Mouse (Mus musculus) hindbrain, embryonic 13.5 days (tissue): ENCODE measurements around the gene Gpr173. TPM values are rescaled to one million over a fixed set of nuclear protein-coding genes. Genes with fewer than 3 reads are reported as not detected.

ENCODE experiments used
- polyA plus RNA-seq: library from polyadenylated mRNA; unstranded; fragments of >200 nt; fragmentation: Nextera tagmentation; extraction: Ambion mirVana; gene quantifications from 2 replicates; pipeline ENCODE4 v1.2.1, GENCODE M21; 2015

Gene Gpr173
- polyA plus RNA-seq, 1 experiment from 2014 or later, result 10.1 TPM

Other genes with a start within 250 kb of the Gpr173 start
- 4.4 and 5.6 TPM in 2 replicates for gene Iqsec2, start 224.4 kb downstream of the Gpr173 start, polyA plus RNA-seq
- 35.2 and 36.0 TPM in 2 replicates for gene Kdm5c, start 135.7 kb downstream of the Gpr173 start, polyA plus RNA-seq
- 26.5 and 26.6 TPM in 2 replicates for gene Kantr, start 41.2 kb downstream of the Gpr173 start, polyA plus RNA-seq
- gene Tspyl2, start 26.3 kb downstream of the Gpr173 start, polyA plus RNA-seq, result 55.6 and 56.5 TPM in 2 replicates
- not detected in 2 replicates for gene Cldn34a, start 194.6 kb upstream of the Gpr173 start, polyA plus RNA-seq